13 mouse cellular contexts compared by ENCODE assay signal in the genomic region with DNA sequence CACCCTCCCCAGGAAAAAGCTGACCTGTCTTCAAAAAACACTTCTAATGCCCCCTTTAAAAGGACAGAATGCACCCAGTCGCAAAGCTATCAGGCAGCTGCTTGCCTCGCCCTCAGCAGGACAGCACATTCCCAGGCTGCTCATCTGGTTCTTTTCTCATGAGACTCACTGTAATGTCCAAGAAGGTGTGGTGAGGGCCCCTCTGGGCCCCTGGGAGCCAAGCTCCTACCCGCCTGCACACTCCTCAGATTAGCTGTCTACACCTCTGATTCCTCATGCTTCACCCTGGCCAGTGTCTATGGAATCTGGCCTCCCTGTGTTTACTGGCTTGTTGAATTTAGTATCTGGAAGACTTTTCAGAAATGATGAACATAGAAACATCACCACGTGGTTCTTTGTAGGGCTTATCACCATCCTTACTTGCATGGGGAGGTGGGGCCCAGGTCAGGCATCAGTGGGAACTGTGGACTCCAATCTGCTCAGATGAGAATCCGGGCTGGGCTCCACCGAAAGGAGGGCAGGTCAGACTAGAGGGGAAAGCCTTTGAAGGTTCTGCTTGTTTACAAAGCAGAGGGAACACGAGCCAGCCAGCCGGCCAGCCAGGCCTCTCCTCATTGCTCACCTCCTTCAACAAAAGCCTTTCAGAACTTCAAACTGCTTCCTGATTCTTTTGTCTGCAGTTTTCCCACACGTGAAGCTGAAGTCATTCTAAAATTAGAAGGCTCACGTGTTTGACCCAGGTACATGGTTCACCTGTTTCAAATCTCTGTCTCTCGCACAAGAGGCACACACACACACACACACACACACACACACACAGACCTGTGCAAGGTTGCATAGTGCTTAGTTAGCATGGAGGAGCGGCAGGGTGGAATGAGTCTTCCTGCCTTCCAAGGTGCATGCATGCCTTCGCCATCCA. TPM values are rescaled to one million over a fixed set of nuclear protein-coding genes. Genes with fewer than 3 reads are reported as not detected.
A peak's percentile ranks its signal among the peaks of the same experiment; 100 is the strongest.
DNase-seq lines count a peak whose midpoint lies in the region; ATAC-seq and TF ChIP-seq lines count a peak whose summit lies in the region.
"Had no signal": no experiment of that assay in that cellular context is flagged by ENCODE, and none has a peak within 500 bp of the region (broad histone marks: within the 10 kb centered on the region; RNA-seq: fewer than 3 reads in every experiment).

No protein-coding gene starts in this region.

- no peak overlapping the region for H3K4me3 ChIP-seq in layer of hippocampus, adult 2 months
- H3K4me3 ChIP-seq in embryonic facial prominence, embryonic 14.5 days (ENCODE audit: low read depth, low read length) = no peak overlapping the region
- H3K4me3 ChIP-seq: forebrain, embryonic 15.5 days; heart, embryonic 13.5 days; liver, embryonic 15.5 days had no signal

- H3K27me3 ChIP-seq in embryonic facial prominence, embryonic 14.5 days (replicated peaks; ENCODE audit: control insufficient read depth, insufficient read depth, low read length) = no peaks in the 10 kb centered on the region
- H3K27me3 ChIP-seq: forebrain, embryonic 15.5 days; heart, embryonic 13.5 days; liver, embryonic 15.5 days had no signal

- H3K9ac ChIP-seq in embryonic facial prominence, embryonic 14.5 days (ENCODE audit: low read depth, low read length) = no peak overlapping the region
- H3K9ac ChIP-seq: forebrain, embryonic 15.5 days; heart, embryonic 13.5 days; liver, embryonic 15.5 days had no signal

- H3K27ac ChIP-seq in layer of hippocampus, adult 2 months = peak overlapping the region; percentile 14; the same call in 1 of the 2 replicates
- H3K27ac ChIP-seq in embryonic facial prominence, embryonic 14.5 days (replicated peaks; ENCODE audit: low read depth, low read length) = no peak overlapping the region
- H3K27ac ChIP-seq: forebrain, embryonic 15.5 days; heart, embryonic 13.5 days; liver, embryonic 15.5 days had no signal

- peak; percentile 90 for ATAC-seq in embryonic facial prominence, embryonic 14.5 days (ENCODE audit: low read depth)
- ATAC-seq in inflammation-experienced regulatory T-cells, adult 6 months = no peak
- ATAC-seq: forebrain, embryonic 15.5 days had no signal

- no peak for TF ChIP-seq CTCF in layer of hippocampus, adult 2 months (conservative IDR thresholded peaks at IDR 0.05)

- no peaks in the 10 kb centered on the region for H3K4me1 ChIP-seq in embryonic facial prominence, embryonic 14.5 days (ENCODE audit: control insufficient read depth, insufficient read depth, low read length)

- 45% methylated on average over 13 of the region's 13 CpGs for WGBS in embryonic facial prominence, embryonic 14.5 days

- no peaks in the 10 kb centered on the region for H3K9me3 ChIP-seq in embryonic facial prominence, embryonic 14.5 days (ENCODE audit: control insufficient read depth, low read length)
- H3K9me3 ChIP-seq: forebrain, embryonic 15.5 days; heart, embryonic 13.5 days; liver, embryonic 15.5 days had no signal

- H3K36me3 ChIP-seq in embryonic facial prominence, embryonic 14.5 days (ENCODE audit: control insufficient read depth, insufficient read depth, low read length) = no peaks in the 10 kb centered on the region
- H3K36me3 ChIP-seq: forebrain, embryonic 15.5 days; heart, embryonic 13.5 days; liver, embryonic 15.5 days had no signal

- intact Hi-C loops in left cerebral cortex, postnatal 14 days (cut with DNase I) = no loop called here

- no peak for DNase-seq in layer of hippocampus, adult 2 months (ENCODE audit: low spot score in 2 of 2)
- DNase-seq in layer of hippocampus, adult 11-12 months (ENCODE audit: low spot score) = no peak
- DNase-seq in embryonic facial prominence, embryonic 14.5 days (ENCODE audit: low spot score) = peak; percentile 55
- peak; percentile 19 for DNase-seq in kidney, postnatal 14 days
- peak; percentile 72 for DNase-seq in lung, postnatal 25 days (ENCODE audit: low spot score)
- DNase-seq in left cerebral cortex, postnatal 14 days (ENCODE audit: low spot score in 2 of 2) = no peak
- DNase-seq in cerebellum, postnatal 14 days = no peak
- DNase-seq: cerebellum, postnatal 25 days; thymus, postnatal 36 days had no signal

- no peak overlapping the region for H3K4me2 ChIP-seq in embryonic facial prominence, embryonic 14.5 days (ENCODE audit: low read depth, low read length)
- H3K4me2 ChIP-seq: forebrain, embryonic 15.5 days; heart, embryonic 13.5 days; liver, embryonic 15.5 days had no signal

RNA-seq across cellular contexts. Expression of gene Tgfa, which starts 38.7 kb away (rescaled TPM):
- 10 to 100 TPM; 28.3 to 32.0 TPM for total RNA-seq in layer of hippocampus, adult 2 months (2021)
- polyA plus RNA-seq in embryonic facial prominence, embryonic 14.5 days (2014; fragmentation: Nextera tagmentation; extraction: Ambion mirVana) = 4.5 and 5.2 TPM in 2 replicates
- total RNA-seq in left cerebral cortex, postnatal 14 days (2021) = 10 to 100 TPM; 16.3 to 18.5 TPM
- polyA plus RNA-seq in inflammation-experienced regulatory T-cells, adult 6 months (2017; shearing (Covaris generic)) = under 1 TPM in 1 of 3 experiments, not detected in 2; 0.28 TPM

Comparison
In these comparisons a context has a peak if more than half of its experiments do, and no peak if none do; other contexts are left out.
1. DNase-seq: peak in embryonic facial prominence, embryonic 14.5 days (single experiment), kidney, postnatal 14 days (single experiment) and lung, postnatal 25 days (single experiment); none in layer of hippocampus, adult 2 months (0 of 2), layer of hippocampus, adult 11-12 months (single experiment), left cerebral cortex, postnatal 14 days (0 of 2) and cerebellum, postnatal 14 days (0 of 2).